Mouse (Mus musculus): ENCODE measurements around the gene Srp54c. TPM values are rescaled to one million over a fixed set of nuclear protein-coding genes. Genes with fewer than 3 reads are reported as not detected.
"Not testable (repeated sequence)": the region's sequence is repeated elsewhere in the genome, so short reads cannot be mapped to it uniquely, and the experiment has no call there.

Gene Srp54c
- polyA plus RNA-seq (2015; fragmentation: Nextera tagmentation; extraction: Ambion mirVana): 75.8 and 78.3 TPM in 2 replicates

GRCm38 (mm10) chr12:55229626-55230519, at the start of gene Srp54c:
Srp54c (plus strand) TSS chr12:55230168.
- not testable (repeated sequence) for H3K4me1 ChIP-seq (ENCODE audit: control insufficient read depth, insufficient read depth, low read depth, low read length); H3K27ac ChIP-seq (ENCODE audit: low read depth, low read length); H3K36me3 ChIP-seq (ENCODE audit: control insufficient read depth, insufficient read depth, low read length); H3K9me3 ChIP-seq (ENCODE audit: control insufficient read depth, low read length); H3K4me2 ChIP-seq (ENCODE audit: low read length); H3K27me3 ChIP-seq (replicated peaks; ENCODE audit: control insufficient read depth, insufficient read depth, low read length); H3K9ac ChIP-seq (ENCODE audit: low read depth, low read length)
- ATAC-seq: peak; percentile 99
- peak within 1 kb of the TSS; percentile 35 for H3K4me3 ChIP-seq (ENCODE audit: low read length)
- WGBS: no CpG with 5 or more reads among the region's 57 CpGs

- WGBS: no CpG with 5 or more reads among the region's 8 CpGs
- not testable (repeated sequence) for H3K4me1 ChIP-seq (ENCODE audit: control insufficient read depth, insufficient read depth, low read depth, low read length); H3K27me3 ChIP-seq (replicated peaks; ENCODE audit: control insufficient read depth, insufficient read depth, low read length); H3K27ac ChIP-seq (ENCODE audit: low read depth, low read length); H3K36me3 ChIP-seq (ENCODE audit: control insufficient read depth, insufficient read depth, low read length); H3K4me3 ChIP-seq (ENCODE audit: low read length); H3K9ac ChIP-seq (ENCODE audit: low read depth, low read length); ATAC-seq; H3K9me3 ChIP-seq (ENCODE audit: control insufficient read depth, low read length); H3K4me2 ChIP-seq (ENCODE audit: low read length)
Observed at GRCm38 (mm10) chr12:55187686-55188085, 42.3 kb upstream of the Srp54c start.

GRCm38 (mm10) chr12:55189127-55189526, 40.8 kb upstream of the Srp54c start:
- no CpG with 5 or more reads among the region's 5 CpGs for WGBS
- H3K27ac ChIP-seq (ENCODE audit: low read depth, low read length); H3K4me2 ChIP-seq (ENCODE audit: low read length); H3K9me3 ChIP-seq (ENCODE audit: control insufficient read depth, low read length); ATAC-seq; H3K4me1 ChIP-seq (ENCODE audit: control insufficient read depth, insufficient read depth, low read depth, low read length); H3K9ac ChIP-seq (ENCODE audit: low read depth, low read length); H3K36me3 ChIP-seq (ENCODE audit: control insufficient read depth, insufficient read depth, low read length); H3K27me3 ChIP-seq (replicated peaks; ENCODE audit: control insufficient read depth, insufficient read depth, low read length); H3K4me3 ChIP-seq (ENCODE audit: low read length): not testable (repeated sequence)

GRCm38 (mm10) chr12:55199306-55199705, 30.7 kb upstream of the Srp54c start, which contains the start of gene 1700047I17Rik2:
1700047I17Rik2 (plus strand) TSS chr12:55199592.
- peak; percentile 99 for ATAC-seq
- not testable (repeated sequence) for H3K4me3 ChIP-seq (ENCODE audit: low read length); H3K4me1 ChIP-seq (ENCODE audit: control insufficient read depth, insufficient read depth, low read depth, low read length); H3K36me3 ChIP-seq (ENCODE audit: control insufficient read depth, insufficient read depth, low read length); H3K9ac ChIP-seq (ENCODE audit: low read depth, low read length); H3K4me2 ChIP-seq (ENCODE audit: low read length); H3K27me3 ChIP-seq (replicated peaks; ENCODE audit: control insufficient read depth, insufficient read depth, low read length); H3K27ac ChIP-seq (ENCODE audit: low read depth, low read length); H3K9me3 ChIP-seq (ENCODE audit: control insufficient read depth, low read length)
- no CpG with 5 or more reads among the region's 40 CpGs for WGBS

GRCm38 (mm10) chr12:55199799-55200198, 30.2 kb upstream of the Srp54c start:
- not testable (repeated sequence) for H3K4me3 ChIP-seq (ENCODE audit: low read length); H3K27ac ChIP-seq (ENCODE audit: low read depth, low read length); H3K27me3 ChIP-seq (replicated peaks; ENCODE audit: control insufficient read depth, insufficient read depth, low read length); H3K4me2 ChIP-seq (ENCODE audit: low read length); H3K9ac ChIP-seq (ENCODE audit: low read depth, low read length); H3K4me1 ChIP-seq (ENCODE audit: control insufficient read depth, insufficient read depth, low read depth, low read length); H3K36me3 ChIP-seq (ENCODE audit: control insufficient read depth, insufficient read depth, low read length); H3K9me3 ChIP-seq (ENCODE audit: control insufficient read depth, low read length)
- peak; percentile 53 for ATAC-seq
- WGBS: no CpG with 5 or more reads among the region's 18 CpGs

- H3K36me3 ChIP-seq (ENCODE audit: control insufficient read depth, insufficient read depth, low read length); H3K4me3 ChIP-seq (ENCODE audit: low read length); ATAC-seq; H3K9me3 ChIP-seq (ENCODE audit: control insufficient read depth, low read length); H3K4me2 ChIP-seq (ENCODE audit: low read length); H3K4me1 ChIP-seq (ENCODE audit: control insufficient read depth, insufficient read depth, low read depth, low read length); H3K9ac ChIP-seq (ENCODE audit: low read depth, low read length); H3K27me3 ChIP-seq (replicated peaks; ENCODE audit: control insufficient read depth, insufficient read depth, low read length); H3K27ac ChIP-seq (ENCODE audit: low read depth, low read length): not testable (repeated sequence)
- WGBS: no CpG with 5 or more reads among the region's 6 CpGs
Observed at GRCm38 (mm10) chr12:55212944-55213343, 17.0 kb upstream of the Srp54c start.

- peak; percentile 60 for ATAC-seq
Observed at GRCm38 (mm10) chr12:55230520-55230861, 523 bp downstream of the Srp54c start.

GRCm38 (mm10) chr12:55242243-55242642, 12.3 kb downstream of the Srp54c start:
- H3K27me3 ChIP-seq (replicated peaks; ENCODE audit: control insufficient read depth, insufficient read depth, low read length); H3K4me2 ChIP-seq (ENCODE audit: low read length); H3K4me3 ChIP-seq (ENCODE audit: low read length); H3K36me3 ChIP-seq (ENCODE audit: control insufficient read depth, insufficient read depth, low read length); H3K9me3 ChIP-seq (ENCODE audit: control insufficient read depth, low read length); H3K27ac ChIP-seq (ENCODE audit: low read depth, low read length); H3K4me1 ChIP-seq (ENCODE audit: control insufficient read depth, insufficient read depth, low read depth, low read length); H3K9ac ChIP-seq (ENCODE audit: low read depth, low read length); ATAC-seq: not testable (repeated sequence)
- no CpG with 5 or more reads among the region's 8 CpGs for WGBS

More at GRCm38 (mm10) chr12:55230520-55230861, 523 bp downstream of the Srp54c start:
- H3K9me3 ChIP-seq (ENCODE audit: control insufficient read depth, low read length); H3K9ac ChIP-seq (ENCODE audit: low read depth, low read length); H3K27ac ChIP-seq (ENCODE audit: low read depth, low read length); H3K4me1 ChIP-seq (ENCODE audit: control insufficient read depth, insufficient read depth, low read depth, low read length); H3K27me3 ChIP-seq (replicated peaks; ENCODE audit: control insufficient read depth, insufficient read depth, low read length); H3K36me3 ChIP-seq (ENCODE audit: control insufficient read depth, insufficient read depth, low read length); H3K4me2 ChIP-seq (ENCODE audit: low read length): not testable (repeated sequence)
- WGBS: under 1% methylated on average over 9 of the region's 25 CpGs
- peak overlapping the region; percentile 35 for H3K4me3 ChIP-seq (ENCODE audit: low read length)

GRCm38 (mm10) chr12:55261950-55262349, 32.0 kb downstream of the Srp54c start:
- not testable (repeated sequence) for H3K4me2 ChIP-seq (ENCODE audit: low read length); ATAC-seq; H3K4me1 ChIP-seq (ENCODE audit: control insufficient read depth, insufficient read depth, low read depth, low read length); H3K9me3 ChIP-seq (ENCODE audit: control insufficient read depth, low read length); H3K36me3 ChIP-seq (ENCODE audit: control insufficient read depth, insufficient read depth, low read length); H3K27ac ChIP-seq (ENCODE audit: low read depth, low read length); H3K4me3 ChIP-seq (ENCODE audit: low read length); H3K9ac ChIP-seq (ENCODE audit: low read depth, low read length); H3K27me3 ChIP-seq (replicated peaks; ENCODE audit: control insufficient read depth, insufficient read depth, low read length)
- no CpG with 5 or more reads among the region's 8 CpGs for WGBS

Data from hindbrain, embryonic 16.5 days (tissue).